Mouse (Mus musculus) lung, adult 2 months (tissue): Measurements from ENCODE around the gene Ranbp9. TPM values are rescaled to one million over a fixed set of nuclear protein-coding genes. Genes with fewer than 3 reads are reported as not detected.

Experiments
- DNase-seq: peaks from one replicate; pipeline ENCODE4 v3.0.0; 2022
- H3K4me1 ChIP-seq: fragments of 200-500 bp; 2 replicates; pipeline ENCODE4 v1.6.1; 2011; ENCODE audit warnings: low read length; ENCODE audit not compliant: control insufficient read depth, insufficient read depth
- H3K4me3 ChIP-seq: fragments of 200-500 bp; replicated peaks from 2 replicates; pipeline ENCODE3; 2011; ENCODE audit warnings: low read depth, mild to moderate bottlenecking, control low read depth, low read length; ENCODE audit errors: extremely low read depth
- CTCF ChIP-seq: fragments of 200-500 bp; IDR thresholded peaks from 2 replicates; pipeline ENCODE4 v1.5.1; 2011; ENCODE audit warnings: mild to moderate bottlenecking, low read length, control low read depth; ENCODE audit not compliant: insufficient read depth
- POLR2A ChIP-seq: fragments of 200-500 bp; IDR thresholded peaks from 2 replicates; pipeline ENCODE4 v1.6.1; 2011; ENCODE audit warnings: low read depth, mild to moderate bottlenecking, control low read depth, low read length, borderline replicate concordance; ENCODE audit errors: extremely low read depth
- WGBS: fragments of 180-500 bp; shearing (Covaris S2); methylation state at CpG from one replicate; pipeline ENCODE4 v1.1.7; 2018; 5-methylcytosine and 5-hydroxymethylcytosine counted together
- polyA plus RNA-seq: library from polyadenylated mRNA; depleted of rRNA; stranded (reverse); fragments of >200 nt; gene quantifications from 2 replicates; pipeline ENCODE4 v1.2.3, GENCODE M21; 2012

Ranbp9 gene
- polyA plus RNA-seq, 1 experiment: 17.7 TPM

DNA sequence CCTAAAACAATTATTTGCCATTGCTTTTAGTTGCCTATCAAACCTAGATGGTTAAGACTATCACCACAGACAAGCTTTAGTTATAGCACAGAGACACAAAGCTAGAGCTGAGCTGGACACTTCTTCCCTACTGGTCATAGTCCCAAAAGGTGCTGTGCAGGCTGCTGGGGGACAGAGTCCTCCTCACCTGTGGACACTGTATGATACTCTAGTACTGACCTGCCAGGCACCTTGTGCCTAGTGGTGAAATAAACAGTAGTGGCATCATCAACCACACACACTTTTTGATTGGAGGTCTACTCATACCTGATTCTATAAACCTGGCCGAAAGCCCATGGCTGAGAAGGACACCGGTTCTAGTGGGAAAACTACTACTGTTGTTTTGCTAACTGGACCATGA lies 16.5 kb downstream of the Ranbp9 start:
- TF ChIP-seq CTCF (no peak), POLR2A (no peak)
- DNase-seq: no peak
- H3K4me3 ChIP-seq: no peak overlapping the region
- H3K4me1 ChIP-seq: peaks cover 8% of the 10 kb centered on the region; the same call in 1 of the 2 replicates
- WGBS: 92% methylated on average over 2 of the region's 2 CpGs

- Histone ChIP-seq H3K4me3 (no peak overlapping the region), H3K4me1 (peaks cover 22% of the 10 kb centered on the region)
- no peak for TF ChIP-seq CTCF
- no peak for TF ChIP-seq POLR2A
- no peak for DNase-seq
- 20% methylated on average over 1 of the region's 1 CpGs for WGBS
Observed at GRCm38 (mm10) chr13:43457161-43457560, 23.9 kb downstream of the Ranbp9 start.

DNA sequence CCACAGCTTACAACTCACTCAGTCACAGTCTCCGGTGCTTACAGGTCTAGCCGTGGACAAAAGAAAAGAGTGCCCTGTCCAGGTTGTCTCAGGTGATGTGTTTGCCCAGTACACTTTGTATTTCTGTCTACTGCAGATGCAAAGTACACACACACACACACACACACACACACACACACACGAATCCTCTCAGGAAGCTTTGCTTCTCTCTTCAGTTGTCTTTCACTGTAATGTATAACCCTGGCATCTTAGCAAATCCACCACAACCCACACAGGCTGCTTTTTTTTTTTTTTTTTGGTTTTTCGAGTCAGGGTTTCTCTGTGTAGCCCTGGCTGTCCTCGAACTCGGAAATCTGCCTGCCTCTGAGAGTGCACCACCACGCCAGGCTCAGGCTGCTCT lies 26.7 kb downstream of the Ranbp9 start:
- no peak for TF ChIP-seq CTCF
- no peak for TF ChIP-seq POLR2A
- WGBS: 61% methylated on average over 7 of the region's 7 CpGs
- DNase-seq: no peak
- Histone ChIP-seq H3K4me3 (no peak overlapping the region), H3K4me1 (peaks cover 27% of the 10 kb centered on the region)

DNA sequence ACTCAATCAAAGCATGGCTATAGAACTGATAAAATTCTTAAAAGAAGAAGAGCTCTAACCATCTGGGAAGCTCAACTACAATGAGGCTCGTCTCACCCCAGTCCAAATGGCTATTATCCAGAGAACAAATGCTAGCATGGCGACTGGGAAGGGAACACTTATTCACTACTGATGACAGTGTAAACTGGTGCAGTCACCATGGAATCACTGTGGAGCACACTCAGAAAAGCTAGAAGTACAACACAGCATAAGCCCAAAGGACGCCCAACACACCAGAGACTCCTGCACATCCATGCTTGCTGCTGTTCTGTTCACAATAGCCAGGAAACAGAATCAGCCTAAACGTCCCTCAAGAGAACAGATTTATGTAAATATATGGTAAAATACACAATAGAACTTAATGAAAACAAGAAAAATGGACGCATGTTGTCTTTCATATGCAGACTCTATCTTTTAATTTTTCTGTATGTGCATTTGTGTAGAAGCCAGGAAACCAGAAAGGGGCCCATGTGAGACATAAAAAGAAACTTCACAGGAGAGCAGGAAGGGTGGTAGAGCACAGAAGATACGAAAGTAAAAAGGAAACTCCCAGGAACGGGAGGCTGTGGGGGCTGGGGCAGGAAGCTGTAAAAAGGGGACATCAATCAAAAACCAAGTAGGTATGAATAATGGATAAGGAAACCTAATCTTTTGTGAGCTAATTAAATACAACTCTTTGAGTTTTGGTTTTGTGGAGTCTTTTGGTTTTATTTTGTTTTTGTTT lies 28.1 kb downstream of the Ranbp9 start:
- WGBS: 29% methylated on average over 7 of the region's 7 CpGs
- Histone ChIP-seq H3K4me1 (peaks cover 23% of the 10 kb centered on the region), H3K4me3 (no peak overlapping the region)
- TF ChIP-seq POLR2A (no peak), CTCF (no peak)
- no peak for DNase-seq

GRCm38 (mm10) chr13:43452177-43452576 lies 28.9 kb downstream of the Ranbp9 start:
- peaks cover 25% of the 10 kb centered on the region for H3K4me1 ChIP-seq
- no peak overlapping the region for H3K4me3 ChIP-seq
- no peak for DNase-seq
- 56% methylated on average over 2 of the region's 2 CpGs for WGBS
- TF ChIP-seq POLR2A (no peak), CTCF (no peak)

DNA sequence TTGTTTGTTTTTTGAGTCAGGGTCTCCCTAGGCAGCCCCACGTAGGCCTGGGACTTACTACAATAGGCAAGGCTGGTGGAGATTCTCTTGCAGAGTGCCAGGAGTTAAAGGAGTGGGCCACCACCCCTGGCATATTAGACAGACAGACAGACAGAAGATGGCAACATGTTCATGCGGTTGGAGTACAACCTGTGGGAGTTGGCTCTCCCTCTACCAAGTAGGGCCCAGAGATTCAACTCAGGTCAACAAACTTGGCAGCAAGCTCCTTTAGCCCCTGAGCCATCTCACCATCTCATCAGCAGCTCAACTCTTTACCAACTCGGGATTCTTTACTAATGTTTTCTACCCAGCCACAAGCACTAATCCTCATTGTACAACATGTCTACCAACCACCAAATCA lies 30.4 kb downstream of the Ranbp9 start:
- DNase-seq: no peak
- Histone ChIP-seq H3K4me1 (peaks cover 25% of the 10 kb centered on the region), H3K4me3 (no peak overlapping the region)
- 77% methylated on average over 3 of the region's 3 CpGs for WGBS
- TF ChIP-seq POLR2A: no peak
- no peak for TF ChIP-seq CTCF

DNA sequence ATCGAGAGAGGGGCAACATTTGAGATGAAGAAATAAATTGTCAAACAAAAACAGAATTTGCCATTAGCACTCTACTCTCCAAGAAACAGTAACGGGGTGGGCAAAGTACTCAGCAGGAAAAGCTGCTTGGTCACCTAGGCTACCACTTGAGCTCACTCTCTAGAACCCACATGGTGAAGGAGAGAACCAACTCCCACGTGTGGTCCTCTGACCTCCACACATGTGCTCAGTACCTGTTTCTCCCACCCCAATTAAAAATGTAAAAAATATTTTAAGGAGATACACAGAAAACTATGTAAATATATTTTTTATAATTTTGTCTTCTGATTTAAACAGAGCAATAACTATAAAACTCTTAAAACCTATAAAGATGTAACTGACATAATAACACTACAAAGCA lies 33.4 kb downstream of the Ranbp9 start:
- no peak for DNase-seq
- peaks cover 10% of the 10 kb centered on the region; the same call in 1 of the 2 replicates for H3K4me1 ChIP-seq
- no peak overlapping the region for H3K4me3 ChIP-seq
- no peak for TF ChIP-seq CTCF
- TF ChIP-seq POLR2A: no peak
- WGBS: 48% methylated on average over 3 of the region's 3 CpGs

DNA sequence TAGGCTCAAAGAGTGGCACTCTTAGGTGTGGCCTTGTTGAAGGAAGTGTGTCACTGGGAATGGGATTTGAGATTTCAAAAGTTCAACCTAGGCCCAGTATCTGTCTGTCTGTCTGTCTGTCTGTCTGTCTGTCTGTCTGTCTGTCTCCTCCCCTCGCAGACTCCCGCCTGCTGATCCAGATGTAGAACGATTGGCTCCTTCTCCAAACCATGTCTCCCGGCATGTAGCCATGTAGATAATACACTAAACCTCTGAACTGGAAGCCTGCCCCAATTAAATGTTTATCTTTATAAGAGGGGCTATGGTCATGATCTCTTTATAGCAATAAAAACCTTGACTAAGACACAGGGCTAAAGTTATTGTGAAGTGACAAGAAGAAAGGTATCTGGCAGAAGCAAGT lies 35.3 kb downstream of the Ranbp9 start:
- Histone ChIP-seq H3K4me3 (no peak overlapping the region), H3K4me1 (peaks cover 12% of the 10 kb centered on the region; the same call in 1 of the 2 replicates)
- no peak for DNase-seq
- WGBS: 64% methylated on average over 4 of the region's 4 CpGs
- TF ChIP-seq CTCF (no peak), POLR2A (no peak)

DNA sequence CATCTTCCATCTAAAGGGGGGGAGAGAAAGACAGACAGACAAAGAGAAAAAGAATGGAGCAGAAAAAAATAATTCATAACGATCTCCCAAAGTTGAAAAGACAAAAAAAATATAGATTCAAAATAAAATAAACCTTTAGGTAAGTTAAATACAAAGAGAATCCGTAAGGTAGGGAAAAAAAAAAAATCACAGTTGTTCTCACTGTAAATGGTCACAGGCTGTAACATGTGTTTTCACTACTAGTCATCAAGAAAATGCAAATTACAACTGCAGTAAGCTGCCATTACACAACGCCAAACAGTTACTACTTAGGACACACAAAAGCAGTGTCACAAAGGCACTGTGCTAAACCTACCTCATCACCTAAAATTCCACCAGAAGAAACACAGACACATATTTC lies 36.4 kb downstream of the Ranbp9 start:
- WGBS: 90% methylated on average over 3 of the region's 3 CpGs
- DNase-seq: no peak
- Histone ChIP-seq H3K4me3 (no peak overlapping the region), H3K4me1 (peaks cover 13% of the 10 kb centered on the region)
- no peak for TF ChIP-seq POLR2A
- TF ChIP-seq CTCF: no peak

GRCm38 (mm10) chr13:43443706-43444105 lies 37.4 kb downstream of the Ranbp9 start:
- H3K4me1 ChIP-seq: peaks cover 12% of the 10 kb centered on the region
- TF ChIP-seq POLR2A: no peak
- TF ChIP-seq CTCF: no peak
- no peak for DNase-seq
- WGBS: 93% methylated on average over 4 of the region's 4 CpGs
- H3K4me3 ChIP-seq: no peak overlapping the region

GRCm38 (mm10) chr13:43442551-43442950 lies 38.5 kb downstream of the Ranbp9 start:
- H3K4me3 ChIP-seq: no peak overlapping the region
- no peak for TF ChIP-seq POLR2A
- no peak for TF ChIP-seq CTCF
- WGBS: 47% methylated on average over 1 of the region's 1 CpGs

More at GRCm38 (mm10) chr13:43442551-43442950, 38.5 kb downstream of the Ranbp9 start:
- no peak for DNase-seq
- peaks cover 10% of the 10 kb centered on the region for H3K4me1 ChIP-seq
